ENCODE assay signal across 15 mouse cellular contexts in genomic region chr3:122338897-122339296, GRCm38 (mm10). TPM values are rescaled to one million over a fixed set of nuclear protein-coding genes. Genes with fewer than 3 reads are reported as not detected.
"Had no signal": no experiment of that assay in that cellular context is flagged by ENCODE, and none has a peak within 500 bp of the region (broad histone marks: within the 10 kb centered on the region; RNA-seq: fewer than 3 reads in every experiment).

No protein-coding gene starts in this region.

- ATAC-seq: hindbrain, embryonic 16.5 days; inflammation-experienced regulatory T-cells, adult 6 months; midbrain, embryonic 13.5 days had no signal

- H3K9me3 ChIP-seq: limb, embryonic 13.5 days; midbrain, embryonic 13.5 days; neural tube, embryonic 15.5 days had no signal

- H3K4me3 ChIP-seq: limb, embryonic 13.5 days; midbrain, embryonic 13.5 days; myocyte; neural tube, embryonic 15.5 days had no signal

- DNase-seq: kidney, adult 8-10 months; kidney, postnatal 25 days; layer of hippocampus, adult 9-11 months; layer of hippocampus, postnatal 36 days; lung, adult 18-20 months; right cerebral cortex, adult 18-20 months; right cerebral cortex, postnatal 25 days; thymus, postnatal 36 days had no signal

- H3K27ac ChIP-seq: limb, embryonic 13.5 days; midbrain, embryonic 13.5 days; neural tube, embryonic 15.5 days had no signal

- H3K4me2 ChIP-seq: limb, embryonic 13.5 days; midbrain, embryonic 13.5 days; neural tube, embryonic 15.5 days had no signal

- H3K27me3 ChIP-seq: limb, embryonic 13.5 days; midbrain, embryonic 13.5 days; neural tube, embryonic 15.5 days had no signal

- H3K9ac ChIP-seq: limb, embryonic 13.5 days; midbrain, embryonic 13.5 days; neural tube, embryonic 15.5 days had no signal

- H3K36me3 ChIP-seq: limb, embryonic 13.5 days; midbrain, embryonic 13.5 days; neural tube, embryonic 15.5 days had no signal

RNA-seq across cellular contexts. Expression of gene Bcar3, which starts 45.0 kb away (rescaled TPM):
- total RNA-seq: megakaryocyte-erythroid progenitor cell, adult 5-6 weeks had no signal
